Mouse (Mus musculus) ovary, postnatal 10 days (tissue): ENCODE measurements around the gene Adamts1.

Experiments
- DNase-seq: peaks from one replicate; pipeline ENCODE4 v3.0.0; 2022; ENCODE audit warnings: low spot score

Adamts1 gene

GRCm38 (mm10) chr16:85765167-85765566 lies 37.7 kb downstream of the Adamts1 start:
- DNase-seq = no peak

GRCm38 (mm10) chr16:85762052-85762665 lies 40.8 kb downstream of the Adamts1 start:
- no peak for DNase-seq

GRCm38 (mm10) chr16:85760961-85761580 lies 41.8 kb downstream of the Adamts1 start:
- DNase-seq = no peak

- DNase-seq = no peak
Observed at GRCm38 (mm10) chr16:85756101-85756819, 46.7 kb downstream of the Adamts1 start.

GRCm38 (mm10) chr16:85749335-85749734 lies 53.6 kb downstream of the Adamts1 start:
- DNase-seq = no peak

GRCm38 (mm10) chr16:85747589-85748360 lies 55.1 kb downstream of the Adamts1 start:
- no peak for DNase-seq

- DNase-seq = no peak
Observed at GRCm38 (mm10) chr16:85746386-85746785, 56.5 kb downstream of the Adamts1 start.
